14 mouse cellular contexts compared by ENCODE assay signal in genomic region chr19:57802771-57803482, GRCm38 (mm10).
A peak's percentile ranks its signal among the peaks of the same experiment; 100 is the strongest.
DNase-seq lines count a peak whose midpoint lies in the region; ATAC-seq and TF ChIP-seq lines count a peak whose summit lies in the region.
"Had no signal": no experiment of that assay in that cellular context is flagged by ENCODE, and none has a peak within 500 bp of the region (broad histone marks: within the 10 kb centered on the region; RNA-seq: fewer than 3 reads in every experiment).

No protein-coding gene starts in this region.

- WGBS in kidney, embryonic 15.5 days, result 50% methylated on average over 14 of the region's 14 CpGs
- WGBS in stomach, embryonic 15.5 days, result 58% methylated on average over 14 of the region's 14 CpGs
- whole genome bisulfite sequencing in stomach, postnatal 0 days, result 61% methylated on average over 14 of the region's 14 CpGs

- TF ChIP-seq EP300 in stomach, postnatal 0 days (optimal IDR thresholded peaks at IDR 0.05), result no peak

- no peak for TF ChIP-seq CTCF in stomach, postnatal 0 days (IDR thresholded peaks at IDR 0.05; ENCODE audit: low read depth)

- no peak overlapping the region for H3K9ac ChIP-seq in kidney, embryonic 15.5 days
- H3K9ac ChIP-seq in stomach, embryonic 15.5 days, result no peak overlapping the region
- no peak overlapping the region for H3K9ac ChIP-seq in stomach, postnatal 0 days (ENCODE audit: low read length)
- H3K9ac ChIP-seq: liver, embryonic 12.5 days had no signal

- H3K4me1 ChIP-seq in kidney, embryonic 15.5 days, result peaks cover 14% of the 10 kb centered on the region
- peaks cover 5% of the 10 kb centered on the region; the same call in 1 of the 2 replicates for H3K4me1 ChIP-seq in stomach, embryonic 15.5 days
- H3K4me1 ChIP-seq in stomach, postnatal 0 days (replicated peaks; ENCODE audit: control insufficient read depth, insufficient read depth), result no peaks in the 10 kb centered on the region
- H3K4me1 ChIP-seq: liver, embryonic 12.5 days had no signal

- H3K4me3 ChIP-seq in kidney, embryonic 15.5 days (replicated peaks), result no peak overlapping the region
- H3K4me3 ChIP-seq in stomach, embryonic 15.5 days (replicated peaks), result no peak overlapping the region
- H3K4me3 ChIP-seq in stomach, postnatal 0 days (ENCODE audit: low read depth, low read length), result no peak overlapping the region
- H3K4me3 ChIP-seq: layer of hippocampus, adult 2 months; liver, embryonic 12.5 days; megakaryocyte, embryonic 14.5 days had no signal

- H3K27ac ChIP-seq in kidney, embryonic 15.5 days, result peak overlapping the region; percentile 81
- H3K27ac ChIP-seq in stomach, embryonic 15.5 days, result peak overlapping the region; percentile 31; the same call in 1 of the 2 replicates
- no peak overlapping the region for H3K27ac ChIP-seq in stomach, postnatal 0 days (replicated peaks)
- H3K27ac ChIP-seq: hindbrain, postnatal 0 days; layer of hippocampus, adult 2 months; liver, embryonic 12.5 days had no signal

- H3K4me2 ChIP-seq in kidney, embryonic 15.5 days, result no peak overlapping the region
- no peak overlapping the region for H3K4me2 ChIP-seq in stomach, embryonic 15.5 days
- no peak overlapping the region for H3K4me2 ChIP-seq in stomach, postnatal 0 days (replicated peaks; ENCODE audit: low read depth)
- H3K4me2 ChIP-seq: liver, embryonic 12.5 days had no signal

- DNase-seq in CD4-positive, CD25-positive, alpha-beta regulatory T cell, adult 2 months (ENCODE audit: low read depth, low spot score), result peak; percentile 14
- no peak for DNase-seq in kidney, adult 18-20 months
- DNase-seq in stomach, postnatal 0 days (ENCODE audit: low spot score), result no peak
- DNase-seq in embryo, embryonic 11 days, result no peak
- no peak for DNase-seq in urinary bladder, postnatal 36 days (ENCODE audit: low spot score in 2 of 2)
- DNase-seq: adrenal gland, postnatal 36 days had no signal

- ATAC-seq in CD4-positive, CD25-positive, alpha-beta regulatory T cell, adult 4 months, result no peak
- ATAC-seq in kidney, embryonic 15.5 days (replicated peaks; ENCODE audit: low FRiP score), result peak; percentile 46; the same call in 1 of the 2 replicates
- ATAC-seq in stomach, embryonic 15.5 days (ENCODE audit: insufficient read depth, low FRiP score, low read depth), result no peak
- no peak for ATAC-seq in stomach, postnatal 0 days (ENCODE audit: low FRiP score, low TSS enrichment)
- ATAC-seq: hindbrain, postnatal 0 days; liver, embryonic 12.5 days had no signal

- H3K27me3 ChIP-seq in kidney, embryonic 15.5 days, result no peaks in the 10 kb centered on the region
- H3K27me3 ChIP-seq in stomach, embryonic 15.5 days (replicated peaks), result no peaks in the 10 kb centered on the region
- H3K27me3 ChIP-seq in stomach, postnatal 0 days (ENCODE audit: control insufficient read depth, insufficient read depth, low read length), result no peaks in the 10 kb centered on the region
- H3K27me3 ChIP-seq: liver, embryonic 12.5 days; megakaryocyte, embryonic 14.5 days had no signal

- no peaks in the 10 kb centered on the region for H3K36me3 ChIP-seq in kidney, embryonic 15.5 days
- H3K36me3 ChIP-seq in stomach, embryonic 15.5 days, result no peaks in the 10 kb centered on the region
- H3K36me3 ChIP-seq in stomach, postnatal 0 days (ENCODE audit: control insufficient read depth, insufficient read depth, low read length), result no peaks in the 10 kb centered on the region
- H3K36me3 ChIP-seq: G1E; liver, embryonic 12.5 days had no signal

- H3K9me3 ChIP-seq in kidney, embryonic 15.5 days (replicated peaks), result no peaks in the 10 kb centered on the region
- no peaks in the 10 kb centered on the region for H3K9me3 ChIP-seq in stomach, embryonic 15.5 days
- no peaks in the 10 kb centered on the region for H3K9me3 ChIP-seq in stomach, postnatal 0 days (ENCODE audit: control insufficient read depth, low read length)
- H3K9me3 ChIP-seq: liver, embryonic 12.5 days; megakaryocyte, embryonic 14.5 days had no signal
